8 mouse cellular contexts compared by ENCODE assay signal in the genomic region with DNA sequence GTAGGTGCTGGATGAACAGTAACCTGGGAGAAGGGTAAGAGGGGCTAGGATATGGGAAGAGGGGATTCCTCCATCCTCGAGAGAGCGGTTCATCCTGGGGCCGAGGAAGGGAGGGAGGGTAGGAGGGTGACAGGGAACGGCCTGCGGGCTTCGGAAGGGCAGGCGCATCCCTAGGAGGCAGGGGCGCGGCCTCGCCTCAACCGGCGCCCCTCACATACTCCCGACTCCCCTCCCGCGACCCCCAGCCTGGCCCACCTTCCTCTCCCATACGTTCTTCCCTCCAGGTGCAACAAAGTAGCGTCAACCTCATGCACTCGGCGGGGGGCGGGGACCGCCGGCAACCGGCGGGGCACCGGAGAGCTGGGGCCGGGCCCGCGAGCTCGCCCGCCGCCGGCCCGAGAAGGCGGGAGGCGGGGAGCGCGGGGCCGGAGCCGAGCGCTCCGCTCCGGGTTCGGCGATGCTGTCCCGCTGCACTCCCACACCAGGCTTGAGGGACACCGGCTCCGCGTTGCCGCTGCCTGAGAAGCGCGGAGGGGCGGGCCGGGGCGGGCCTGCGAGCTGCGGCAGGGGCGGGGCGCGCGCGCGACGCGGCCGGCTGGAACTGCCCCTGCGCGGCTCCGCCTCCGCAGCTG. TPM values are rescaled to one million over a fixed set of nuclear protein-coding genes. Genes with fewer than 3 reads are reported as not detected.
DNase-seq lines count a peak whose midpoint lies in the region; ATAC-seq lines count a peak whose summit lies in the region.

A gene (minus strand): TSS at position 513 of the 632 bp plus-strand sequence.

- DNase-seq in kidney, adult 9 months: peak; percentile 37
- no peak for DNase-seq in kidney, adult 11 months
- DNase-seq in R1 (ENCODE audit: low read depth, low spot score): peak; percentile 50
- no peak for DNase-seq in forebrain, embryonic 10.5 days (ENCODE audit: extremely low spot score, low spot score)
- DNase-seq in layer of hippocampus, postnatal 10 days (ENCODE audit: low spot score in 2 of 2): no peak
- no peak for DNase-seq in urinary bladder, postnatal 25 days (ENCODE audit: low spot score)
- DNase-seq in yolk sac, embryonic 10.5 days (ENCODE audit: low spot score): no peak

- no peaks in the 10 kb centered on the region for H3K9me3 ChIP-seq in forebrain, embryonic 10.5 days
- H3K9me3 ChIP-seq in midbrain, embryonic 15.5 days: no peaks in the 10 kb centered on the region

- peaks cover 32% of the 10 kb centered on the region for H3K36me3 ChIP-seq in forebrain, embryonic 10.5 days (replicated peaks)
- H3K36me3 ChIP-seq in midbrain, embryonic 15.5 days (replicated peaks): peaks cover 9% of the 10 kb centered on the region; the same call in 1 of the 2 replicates

- H3K4me1 ChIP-seq in forebrain, embryonic 10.5 days: peaks cover 27% of the 10 kb centered on the region
- H3K4me1 ChIP-seq in midbrain, embryonic 15.5 days: peaks cover 20% of the 10 kb centered on the region

- peak within 1 kb of the TSS; percentile 88 for H3K27ac ChIP-seq in forebrain, embryonic 10.5 days
- peak within 1 kb of the TSS; percentile 90 for H3K27ac ChIP-seq in midbrain, embryonic 15.5 days

- H3K4me2 ChIP-seq in midbrain, embryonic 15.5 days: peak within 1 kb of the TSS; percentile 74

- WGBS in forebrain, embryonic 10.5 days: under 1% methylated on average over 43 of the region's 69 CpGs
- WGBS in midbrain, embryonic 15.5 days: under 1% methylated on average over 60 of the region's 69 CpGs

- peak within 1 kb of the TSS; percentile 88 for H3K4me3 ChIP-seq in forebrain, embryonic 10.5 days
- peak within 1 kb of the TSS; percentile 78 for H3K4me3 ChIP-seq in midbrain, embryonic 15.5 days

- ATAC-seq in midbrain, embryonic 15.5 days (replicated peaks): peak; percentile 16

- peak within 1 kb of the TSS; percentile 80 for H3K9ac ChIP-seq in midbrain, embryonic 15.5 days

- H3K27me3 ChIP-seq in forebrain, embryonic 10.5 days (ENCODE audit: poor library complexity, severe bottlenecking): peaks cover 15% of the 10 kb centered on the region
- no peaks in the 10 kb centered on the region for H3K27me3 ChIP-seq in midbrain, embryonic 15.5 days (replicated peaks)

RNA-seq across cellular contexts. Expression of the gene that starts here (rescaled TPM):
- polyA plus RNA-seq in forebrain, embryonic 10.5 days (2016; fragmentation: Nextera tagmentation; extraction: Ambion mirVana): 6.2 and 7.1 TPM in 2 replicates
- total RNA-seq in layer of hippocampus, postnatal 10 days (2021): 10 to 100 TPM; 59.1 to 67.5 TPM
- 21.6 and 25.1 TPM in 2 replicates for polyA plus RNA-seq in midbrain, embryonic 15.5 days (2015; fragmentation: Nextera tagmentation; extraction: Ambion mirVana)

Comparison
In these comparisons a context has a peak if more than half of its experiments do, and no peak if none do; other contexts are left out.
1. DNase-seq: peak in kidney, adult 9 months (single experiment) and R1 (single experiment); none in kidney, adult 11 months (single experiment), forebrain, embryonic 10.5 days (single experiment), layer of hippocampus, postnatal 10 days (0 of 2), urinary bladder, postnatal 25 days (single experiment) and yolk sac, embryonic 10.5 days (single experiment).